Mouse (Mus musculus): Measurements from ENCODE around the gene Setd5. TPM values are rescaled to one million over a fixed set of nuclear protein-coding genes. Genes with fewer than 3 reads are reported as not detected.

Gene Setd5
- polyA plus RNA-seq, 1 experiment, result 35.3 TPM

GRCm38 (mm10) chr6:113193765-113194460 lies 116.7 kb downstream of the Setd5 start:
- DNase-seq (ENCODE audit: low read depth), result no peak

GRCm38 (mm10) chr6:113194517-113194840 lies 117.3 kb downstream of the Setd5 start:
- DNase-seq (ENCODE audit: low read depth), result no peak

DNA sequence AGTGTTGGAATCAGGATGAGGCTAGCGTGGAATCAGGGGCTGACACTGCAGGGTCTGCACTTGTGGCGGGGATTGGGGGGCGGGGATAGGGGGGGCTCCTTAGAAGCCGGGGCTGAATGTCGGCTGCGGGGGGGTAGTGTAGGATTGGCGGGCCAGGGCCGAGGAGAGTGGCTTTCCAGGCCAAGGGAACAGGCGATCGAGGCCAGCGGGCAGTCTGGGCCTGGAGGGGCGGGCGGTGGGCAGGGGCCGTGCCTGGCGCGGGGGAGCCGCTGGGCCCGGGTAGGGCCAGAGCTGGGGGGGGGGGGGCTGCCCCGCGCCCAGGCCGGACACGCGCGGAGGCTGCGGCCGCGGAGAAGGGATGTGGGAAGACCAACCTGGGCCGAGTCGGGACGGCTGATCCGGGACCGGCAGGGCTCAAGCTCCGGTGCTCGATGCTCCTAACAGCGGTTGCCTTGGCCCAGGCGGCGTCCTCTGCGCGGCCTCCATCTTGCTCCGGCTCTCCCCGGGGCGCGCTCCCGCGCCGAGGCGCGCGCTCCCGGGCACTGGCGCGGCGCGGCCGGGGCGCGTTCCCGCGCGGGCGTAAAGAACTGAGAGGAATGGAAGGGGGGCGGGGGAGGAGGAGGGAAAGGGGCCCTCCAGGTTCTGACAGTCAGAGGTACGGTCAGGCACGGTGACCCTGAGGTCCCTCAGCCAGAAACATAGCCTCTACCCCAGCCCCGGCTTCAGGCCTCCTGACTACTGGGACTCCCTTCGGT lies 117.9 kb downstream of the Setd5 start, which contains the start of gene Lhfpl4:
Gene Lhfpl4 (minus strand): TSS at position 544 of the 755 bp plus-strand sequence.
- no peak for DNase-seq (ENCODE audit: low read depth)

GRCm38 (mm10) chr6:113195596-113195992 lies 118.4 kb downstream of the Setd5 start:
- no peak for DNase-seq (ENCODE audit: low read depth)

Other genes with a start within 250 kb of the Setd5 start
- gene Srgap3, start 130.1 kb upstream of the Setd5 start, polyA plus RNA-seq (2012; rRNA removed), result 2.6 and 4.0 TPM in 2 replicates
- 12.0 and 14.5 TPM in 2 replicates for gene Thumpd3, start 31.1 kb upstream of the Setd5 start, polyA plus RNA-seq (2012; rRNA removed)
- 0.30 and 0.44 TPM in 2 replicates for gene Lhfpl4, start 118.0 kb downstream of the Setd5 start, polyA plus RNA-seq (2012; rRNA removed)
- gene Mtmr14, start 160.5 kb downstream of the Setd5 start, polyA plus RNA-seq (2012; rRNA removed), result 32.3 and 37.2 TPM in 2 replicates
- not detected in 2 replicates for gene Cpne9, start 204.9 kb downstream of the Setd5 start, polyA plus RNA-seq (2012; rRNA removed)
- 21.7 and 23.2 TPM in 2 replicates for gene Brpf1, start 229.8 kb downstream of the Setd5 start, polyA plus RNA-seq (2012; rRNA removed)
- gene Ogg1, start 249.6 kb downstream of the Setd5 start, polyA plus RNA-seq (2012; rRNA removed), result 20.4 and 30.5 TPM in 2 replicates